Mouse (Mus musculus) small intestine, adult 2 months (tissue): ENCODE results near the gene Srp14. TPM values are rescaled to one million over a fixed set of nuclear protein-coding genes. Genes with fewer than 3 reads are reported as not detected.

ENCODE experiments used
- H3K27ac ChIP-seq: fragments of 200-500 bp; 2 replicates; pipeline ENCODE4 v1.5.1; 2012; ENCODE audit warnings: low read depth, low read length, control low read depth, inconsistent platforms; ENCODE audit not compliant: insufficient read depth
- H3K27me3 ChIP-seq: fragments of 200-500 bp; 2 replicates; pipeline ENCODE4 v1.6.1; 2012; ENCODE audit warnings: mild to moderate bottlenecking, moderate library complexity, low read length, inconsistent platforms; ENCODE audit not compliant: control insufficient read depth, insufficient read depth
- H3K36me3 ChIP-seq: fragments of 200-500 bp; 2 replicates; pipeline ENCODE4 v1.6.1; 2012; ENCODE audit warnings: mild to moderate bottlenecking, low read length, control low read depth, inconsistent platforms; ENCODE audit not compliant: control insufficient read depth, insufficient read depth
- H3K4me1 ChIP-seq: fragments of 200-500 bp; 2 replicates; pipeline ENCODE4 v1.6.1; 2012; ENCODE audit warnings: low read length, inconsistent platforms, mixed read lengths; ENCODE audit not compliant: control insufficient read depth, insufficient read depth, insufficient read length
- H3K4me3 ChIP-seq: fragments of 200-500 bp; 2 replicates; pipeline ENCODE4 v1.5.1; 2012; ENCODE audit warnings: low read depth, mild to moderate bottlenecking, control low read depth, inconsistent platforms, low read length, moderate library complexity
- CTCF ChIP-seq: fragments of 200-500 bp; IDR thresholded peaks from 2 replicates; pipeline ENCODE4 v1.5.1; 2012; ENCODE audit warnings: low read depth, mild to moderate bottlenecking, control low read depth, inconsistent platforms, low read length, moderate library complexity, mixed read lengths; ENCODE audit not compliant: insufficient replicate concordance, insufficient read length; ENCODE audit errors: extremely low read depth
- POLR2A ChIP-seq: fragments of 200-500 bp; IDR thresholded peaks from 2 replicates; pipeline ENCODE4 v1.6.1; 2012; ENCODE audit warnings: low read depth, mild to moderate bottlenecking, control low read depth, inconsistent platforms, low read length, moderate library complexity
- WGBS: fragments of 180-500 bp; shearing (Covaris S2); methylation state at CpG from one replicate; pipeline ENCODE4 v1.1.7; 2018; 5-methylcytosine and 5-hydroxymethylcytosine counted together
- polyA plus RNA-seq: library from polyadenylated mRNA; depleted of rRNA; stranded (reverse); fragments of >200 nt; gene quantifications from 2 replicates; pipeline ENCODE4 v1.2.3, GENCODE M21; 2012; rRNA removed

Gene Srp14
- polyA plus RNA-seq, 1 experiment = 16.3 TPM

- Histone ChIP-seq H3K4me3 (no peak overlapping the region), H3K27me3 (no peaks in the 10 kb centered on the region), H3K36me3 (peaks cover 18% of the 10 kb centered on the region), H3K4me1 (no peaks in the 10 kb centered on the region), H3K27ac (no peak overlapping the region)
- peak; percentile 55; the same call in 1 of the 2 replicates for TF ChIP-seq CTCF
- no peak for TF ChIP-seq POLR2A
- WGBS = 79% methylated on average over 5 of the region's 5 CpGs
Observed at GRCm38 (mm10) chr2:118431589-118431988, 47.9 kb downstream of the Srp14 start.

GRCm38 (mm10) chr2:118430630-118431029 lies 48.9 kb downstream of the Srp14 start:
- Histone ChIP-seq H3K4me1 (no peaks in the 10 kb centered on the region), H3K36me3 (peaks cover 15% of the 10 kb centered on the region), H3K27me3 (no peaks in the 10 kb centered on the region), H3K4me3 (no peak overlapping the region), H3K27ac (no peak overlapping the region)
- WGBS = 90% methylated on average over 16 of the region's 16 CpGs
- TF ChIP-seq POLR2A (no peak), CTCF (no peak)

GRCm38 (mm10) chr2:118429297-118429696 lies 50.2 kb downstream of the Srp14 start:
- TF ChIP-seq POLR2A = no peak
- TF ChIP-seq CTCF = no peak
- Histone ChIP-seq H3K36me3 (peaks cover 13% of the 10 kb centered on the region), H3K4me1 (no peaks in the 10 kb centered on the region), H3K27me3 (no peaks in the 10 kb centered on the region), H3K4me3 (no peak overlapping the region), H3K27ac (no peak overlapping the region)
- WGBS = 80% methylated on average over 9 of the region's 9 CpGs

DNA sequence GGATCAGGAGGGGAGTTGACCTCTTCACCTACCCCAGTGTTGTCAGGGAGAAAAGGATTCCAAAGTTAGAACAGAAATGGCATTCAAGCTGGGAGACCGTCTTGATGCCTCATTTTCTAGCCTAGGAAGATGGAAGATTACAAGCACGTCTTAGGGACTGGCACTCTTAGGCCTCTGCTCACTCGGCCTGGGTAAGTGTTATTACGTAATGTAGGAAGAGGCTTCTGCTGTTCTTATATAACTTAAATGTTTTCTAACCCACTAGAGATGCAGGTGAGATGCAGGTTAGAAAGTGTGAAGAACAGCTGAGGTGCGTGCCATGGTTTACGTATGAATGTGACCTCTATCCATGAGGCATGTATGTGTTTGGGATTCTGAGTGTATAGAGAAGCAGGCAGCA lies 51.2 kb downstream of the Srp14 start:
- no peaks in the 10 kb centered on the region for H3K4me1 ChIP-seq
- H3K4me3 ChIP-seq = no peak overlapping the region
- H3K36me3 ChIP-seq = peaks cover 11% of the 10 kb centered on the region
- WGBS = 91% methylated on average over 6 of the region's 6 CpGs
- TF ChIP-seq POLR2A (no peak), CTCF (no peak)
- no peaks in the 10 kb centered on the region for H3K27me3 ChIP-seq
- H3K27ac ChIP-seq = no peak overlapping the region

Other genes with a start within 250 kb of the Srp14 start
- 0.05 TPM in 1 of 2 replicates, not detected in the other for gene Fsip1, start 222.7 kb downstream of the Srp14 start, polyA plus RNA-seq
- gene Gpr176, start 106.3 kb downstream of the Srp14 start, polyA plus RNA-seq = 0.11 and 0.17 TPM in 2 replicates
- 3.4 and 4.0 TPM in 2 replicates for gene Eif2ak4, start 91.1 kb downstream of the Srp14 start, polyA plus RNA-seq
- 4.1 and 10.3 TPM in 2 replicates for gene Bmf, start 70.0 kb upstream of the Srp14 start, polyA plus RNA-seq
- 2.2 and 4.1 TPM in 2 replicates for gene Bub1b, start 118.5 kb upstream of the Srp14 start, polyA plus RNA-seq
- gene Pak6, start 183.6 kb upstream of the Srp14 start, polyA plus RNA-seq = 1.8 and 2.0 TPM in 2 replicates
- 0.13 and 1.4 TPM in 2 replicates for gene Ankrd63, start 224.3 kb upstream of the Srp14 start, polyA plus RNA-seq
- gene Plcb2, start 248.7 kb upstream of the Srp14 start, polyA plus RNA-seq = 2.9 and 6.2 TPM in 2 replicates